Mouse (Mus musculus): ENCODE data around the gene E2f1.

The E2f1 gene

GRCm38 (mm10) chr2:154567766-154568165 lies 1.9 kb downstream of the E2f1 start:
- TF ChIP-seq POU5F1 (IDR thresholded peaks at IDR 0.05; ENCODE audit: borderline replicate concordance, low read length) (no peak), CTCF (conservative IDR thresholded peaks at IDR 0.05; ENCODE audit: low read length) (no peak), NANOG (IDR thresholded peaks at IDR 0.05; ENCODE audit: borderline replicate concordance, low read length) (no peak)
- Histone ChIP-seq H3K4me3 (replicated peaks; ENCODE audit: low read length) (peak overlapping the region; percentile 92), H3K9me3 (ENCODE audit: low read length) (no peaks in the 10 kb centered on the region), H3K4me1 (replicated peaks; ENCODE audit: low read depth, low read length) (peaks cover 88% of the 10 kb centered on the region), H3K36me3 (ENCODE audit: insufficient read depth, low read length) (peaks cover 60% of the 10 kb centered on the region), H3K27me3 (ENCODE audit: insufficient read depth, low read length) (no peaks in the 10 kb centered on the region)

GRCm38 (mm10) chr2:154566641-154567040 lies 3.1 kb downstream of the E2f1 start:
- TF ChIP-seq POU5F1 (IDR thresholded peaks at IDR 0.05; ENCODE audit: borderline replicate concordance, low read length): no peak
- H3K4me1 ChIP-seq (replicated peaks; ENCODE audit: low read depth, low read length): peaks cover 79% of the 10 kb centered on the region
- no peaks in the 10 kb centered on the region for H3K27me3 ChIP-seq (ENCODE audit: insufficient read depth, low read length)
- peaks cover 71% of the 10 kb centered on the region for H3K36me3 ChIP-seq (ENCODE audit: insufficient read depth, low read length)
- no peaks in the 10 kb centered on the region for H3K9me3 ChIP-seq (ENCODE audit: low read length)
- no peak overlapping the region for H3K4me3 ChIP-seq (replicated peaks; ENCODE audit: low read length)

DNA sequence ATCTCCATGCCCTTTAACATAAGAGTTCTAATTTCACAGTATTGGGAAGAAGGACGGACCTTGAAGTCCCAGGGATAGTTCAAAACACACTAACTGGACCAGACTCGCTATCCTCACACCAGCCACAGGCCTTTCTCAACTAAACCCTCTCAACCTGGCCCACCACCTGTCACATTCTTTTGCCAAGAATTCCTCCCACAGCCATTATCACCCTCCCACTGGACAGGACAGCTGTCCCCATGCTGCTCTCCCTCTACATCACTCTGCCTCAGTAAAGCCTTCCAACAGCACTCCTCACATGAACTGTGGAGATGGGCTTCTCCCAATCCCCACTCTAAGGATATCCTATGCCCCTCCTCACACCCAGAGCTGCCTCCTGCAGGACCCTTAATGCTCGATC lies 4.1 kb downstream of the E2f1 start:
- Histone ChIP-seq H3K4me1 (replicated peaks; ENCODE audit: low read depth, low read length) (peaks cover 73% of the 10 kb centered on the region), H3K36me3 (ENCODE audit: insufficient read depth, low read length) (peaks cover 81% of the 10 kb centered on the region), H3K9me3 (ENCODE audit: low read length) (no peaks in the 10 kb centered on the region), H3K4me3 (replicated peaks; ENCODE audit: low read length) (no peak overlapping the region), H3K27me3 (ENCODE audit: insufficient read depth, low read length) (no peaks in the 10 kb centered on the region)
- TF ChIP-seq POU5F1 (IDR thresholded peaks at IDR 0.05; ENCODE audit: borderline replicate concordance, low read length) (no peak), NANOG (IDR thresholded peaks at IDR 0.05; ENCODE audit: borderline replicate concordance, low read length) (no peak), CTCF (conservative IDR thresholded peaks at IDR 0.05; ENCODE audit: low read length) (no peak)

GRCm38 (mm10) chr2:154563612-154564170 lies 6.0 kb downstream of the E2f1 start:
- Histone ChIP-seq H3K36me3 (ENCODE audit: insufficient read depth, low read length) (peaks cover 94% of the 10 kb centered on the region), H3K4me3 (replicated peaks; ENCODE audit: low read length) (peak overlapping the region; percentile 41; the same call in 1 of the 2 replicates), H3K4me1 (replicated peaks; ENCODE audit: low read depth, low read length) (peaks cover 81% of the 10 kb centered on the region), H3K27me3 (ENCODE audit: insufficient read depth, low read length) (no peaks in the 10 kb centered on the region), H3K9me3 (ENCODE audit: low read length) (no peaks in the 10 kb centered on the region)
- no peak for TF ChIP-seq POU5F1 (IDR thresholded peaks at IDR 0.05; ENCODE audit: borderline replicate concordance, low read length)
- TF ChIP-seq CTCF (conservative IDR thresholded peaks at IDR 0.05; ENCODE audit: low read length): no peak
- TF ChIP-seq NANOG (IDR thresholded peaks at IDR 0.05; ENCODE audit: borderline replicate concordance, low read length): no peak

- Histone ChIP-seq H3K4me1 (replicated peaks; ENCODE audit: low read depth, low read length) (peaks cover 68% of the 10 kb centered on the region), H3K36me3 (ENCODE audit: insufficient read depth, low read length) (peaks cover 66% of the 10 kb centered on the region), H3K9me3 (ENCODE audit: low read length) (no peaks in the 10 kb centered on the region), H3K4me3 (replicated peaks; ENCODE audit: low read length) (peak within 1 kb of the TSS; percentile 84), H3K27me3 (ENCODE audit: insufficient read depth, low read length) (peaks cover 2% of the 10 kb centered on the region)
- no peak for TF ChIP-seq NANOG (IDR thresholded peaks at IDR 0.05; ENCODE audit: borderline replicate concordance, low read length)
- no peak for TF ChIP-seq CTCF (conservative IDR thresholded peaks at IDR 0.05; ENCODE audit: low read length)
- TF ChIP-seq POU5F1 (IDR thresholded peaks at IDR 0.05; ENCODE audit: borderline replicate concordance, low read length): no peak
Measured at GRCm38 (mm10) chr2:154558264-154559039, 11.2 kb downstream of the E2f1 start, which contains the start of gene Necab3. Gene Necab3, minus strand, starts transcription at chr2:154558890.

DNA sequence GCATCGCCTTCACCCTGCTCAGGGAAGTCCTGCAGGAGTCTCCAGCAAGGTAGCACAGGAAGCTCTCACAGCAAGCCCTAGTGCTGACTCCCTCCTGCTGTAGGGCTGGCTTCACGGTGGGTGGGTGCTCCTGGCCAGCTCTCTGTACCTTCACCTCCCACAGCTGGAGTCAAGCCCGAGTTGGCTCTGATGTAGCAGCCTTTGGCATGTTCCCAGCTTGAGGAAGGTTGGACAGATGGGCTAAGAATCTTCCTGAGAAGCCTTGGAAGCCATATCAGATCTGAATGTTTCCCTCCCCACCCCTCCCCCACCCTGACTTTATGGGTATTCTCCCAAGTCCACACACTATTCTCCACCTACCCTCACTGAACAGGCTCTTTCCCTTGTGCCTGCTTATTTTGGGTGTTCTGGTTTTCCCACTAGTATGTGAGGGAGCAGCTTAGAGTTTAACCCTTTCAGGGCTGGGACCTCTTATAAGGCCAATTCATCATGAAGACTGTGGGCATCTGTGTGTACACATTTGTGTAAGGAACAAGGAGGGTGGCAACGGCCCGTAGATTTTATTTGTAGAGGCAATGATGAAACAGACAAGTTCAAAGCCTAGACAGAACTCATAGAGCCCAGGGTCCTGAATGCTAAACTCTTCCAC lies 12.4 kb downstream of the E2f1 start:
- Histone ChIP-seq H3K4me1 (replicated peaks; ENCODE audit: low read depth, low read length) (peaks cover 72% of the 10 kb centered on the region), H3K36me3 (ENCODE audit: insufficient read depth, low read length) (peaks cover 61% of the 10 kb centered on the region), H3K4me3 (replicated peaks; ENCODE audit: low read length) (peak overlapping the region; percentile 84; the same call in 1 of the 2 replicates), H3K27me3 (ENCODE audit: insufficient read depth, low read length) (peaks cover 14% of the 10 kb centered on the region), H3K9me3 (ENCODE audit: low read length) (no peaks in the 10 kb centered on the region)
- TF ChIP-seq NANOG (IDR thresholded peaks at IDR 0.05; ENCODE audit: borderline replicate concordance, low read length) (no peak), CTCF (conservative IDR thresholded peaks at IDR 0.05; ENCODE audit: low read length) (no peak), POU5F1 (IDR thresholded peaks at IDR 0.05; ENCODE audit: borderline replicate concordance, low read length) (no peak)

- Histone ChIP-seq H3K27me3 (ENCODE audit: insufficient read depth, low read length) (peaks cover 34% of the 10 kb centered on the region), H3K4me3 (replicated peaks; ENCODE audit: low read length) (no peak overlapping the region), H3K4me1 (replicated peaks; ENCODE audit: low read depth, low read length) (peaks cover 77% of the 10 kb centered on the region), H3K36me3 (ENCODE audit: insufficient read depth, low read length) (peaks cover 40% of the 10 kb centered on the region), H3K9me3 (ENCODE audit: low read length) (no peaks in the 10 kb centered on the region)
- TF ChIP-seq POU5F1 (IDR thresholded peaks at IDR 0.05; ENCODE audit: borderline replicate concordance, low read length) (no peak), CTCF (conservative IDR thresholded peaks at IDR 0.05; ENCODE audit: low read length) (no peak), NANOG (IDR thresholded peaks at IDR 0.05; ENCODE audit: borderline replicate concordance, low read length) (no peak)
Measured at GRCm38 (mm10) chr2:154555235-154555634, 14.5 kb downstream of the E2f1 start.

DNA sequence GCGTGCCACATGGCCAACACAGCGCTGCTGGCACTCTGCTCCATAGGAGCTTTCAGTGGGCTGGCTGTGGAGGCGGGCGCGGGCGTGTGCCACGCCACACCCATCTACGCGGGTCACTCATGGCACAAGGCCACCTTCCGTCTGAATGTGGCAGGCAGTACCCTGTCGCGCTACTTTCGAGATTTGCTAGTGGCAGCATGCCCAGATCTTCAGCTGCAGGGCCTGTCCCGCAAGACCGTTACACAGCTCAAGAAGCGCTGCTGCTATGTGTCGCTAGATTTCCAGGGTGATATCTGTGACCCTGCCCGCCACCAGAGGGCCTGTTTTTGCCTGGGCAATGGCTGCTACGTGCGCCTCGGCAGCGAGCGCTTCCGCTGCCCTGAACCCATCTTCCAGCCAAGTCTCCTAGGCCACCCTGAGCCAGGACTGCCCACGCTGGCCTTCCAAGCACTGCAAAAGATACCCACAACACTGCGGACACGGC lies 17.2 kb downstream of the E2f1 start:
- peak overlapping the region; percentile 74 for H3K4me3 ChIP-seq (replicated peaks; ENCODE audit: low read length)
- H3K9me3 ChIP-seq (ENCODE audit: low read length): no peaks in the 10 kb centered on the region
- TF ChIP-seq POU5F1 (IDR thresholded peaks at IDR 0.05; ENCODE audit: borderline replicate concordance, low read length) (no peak), CTCF (conservative IDR thresholded peaks at IDR 0.05; ENCODE audit: low read length) (peak; percentile 27), NANOG (IDR thresholded peaks at IDR 0.05; ENCODE audit: borderline replicate concordance, low read length) (no peak)
- H3K36me3 ChIP-seq (ENCODE audit: insufficient read depth, low read length): peaks cover 31% of the 10 kb centered on the region
- peaks cover 68% of the 10 kb centered on the region for H3K4me1 ChIP-seq (replicated peaks; ENCODE audit: low read depth, low read length)
- peaks cover 55% of the 10 kb centered on the region for H3K27me3 ChIP-seq (ENCODE audit: insufficient read depth, low read length)

All from E14TG2a.4 (cell line).